Mouse (Mus musculus) heart, embryonic 10.5 days (tissue): Measurements from ENCODE around the gene Pam. TPM values are rescaled to one million over a fixed set of nuclear protein-coding genes. Genes with fewer than 3 reads are reported as not detected.

Source experiments
- DNase-seq: peaks from one replicate; pipeline ENCODE4 v3.0.0-alpha.2; 2017; ENCODE audit warnings: low spot score
- H3K27ac ChIP-seq: fragments of 300-500 bp; sonication (generic); 2 replicates; pipeline ENCODE4 v1.5.1; 2016; ENCODE audit warnings: mild to moderate bottlenecking
- H3K27me3 ChIP-seq: fragments of 300-500 bp; sonication (generic); 2 replicates; pipeline ENCODE4 v1.6.1; 2016; ENCODE audit warnings: mild to moderate bottlenecking; ENCODE audit not compliant: poor library complexity, insufficient read depth, severe bottlenecking
- H3K36me3 ChIP-seq: fragments of 300-500 bp; sonication (generic); 2 replicates; pipeline ENCODE4 v1.6.1; 2016; ENCODE audit warnings: mild to moderate bottlenecking, moderate library complexity
- H3K4me1 ChIP-seq: fragments of 300-500 bp; sonication (generic); 2 replicates; pipeline ENCODE4 v1.6.1; 2016; ENCODE audit warnings: mild to moderate bottlenecking
- H3K4me3 ChIP-seq: fragments of 300-500 bp; sonication (generic); 2 replicates; pipeline ENCODE4 v1.5.1; 2016; ENCODE audit warnings: mild to moderate bottlenecking, moderate library complexity
- H3K9me3 ChIP-seq: fragments of 300-500 bp; sonication (generic); 2 replicates; pipeline ENCODE4 v1.6.1; 2016; ENCODE audit warnings: mild to moderate bottlenecking, moderate library complexity
- WGBS: fragments of 180-500 bp; shearing (Covaris S2); methylation state at CpG from one replicate; pipeline ENCODE4 v1.1.7; 2016; 5-methylcytosine and 5-hydroxymethylcytosine counted together
- polyA plus RNA-seq: library from polyadenylated mRNA; unstranded; fragments of >200 nt; fragmentation: Nextera tagmentation; extraction: Ambion mirVana; gene quantifications from 2 replicates; pipeline ENCODE4 v1.2.1, GENCODE M21; 2016

Gene Pam
- polyA plus RNA-seq, 1 experiment from 2014 or later = 88.8 TPM

DNA sequence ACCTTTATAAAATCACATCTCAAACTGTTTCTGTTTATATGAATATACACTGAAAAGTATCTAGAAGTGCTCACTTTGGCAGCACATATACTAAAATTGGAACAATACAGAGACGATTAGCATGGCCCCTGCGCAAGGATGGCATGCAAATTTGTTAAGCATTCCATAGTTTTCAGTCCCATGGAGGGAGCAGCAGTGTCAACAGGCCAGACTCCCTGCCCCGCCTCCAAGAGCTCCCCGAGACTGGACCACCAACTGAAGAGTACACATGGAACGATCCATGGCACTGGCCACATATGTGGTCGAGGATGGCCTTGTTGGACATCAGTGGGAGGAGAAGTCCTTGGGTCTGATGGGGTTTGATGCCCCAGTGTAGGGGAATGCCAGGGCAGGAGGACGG, 45.7 kb downstream of the Pam start:
- WGBS = 79% methylated on average over 7 of the region's 7 CpGs
- no peak overlapping the region for H3K4me3 ChIP-seq
- no peak for DNase-seq
- H3K27ac ChIP-seq = no peak overlapping the region
- no peaks in the 10 kb centered on the region for H3K27me3 ChIP-seq
- H3K4me1 ChIP-seq = peaks cover 9% of the 10 kb centered on the region; the same call in 1 of the 2 replicates
- no peaks in the 10 kb centered on the region for H3K36me3 ChIP-seq
- H3K9me3 ChIP-seq = no peaks in the 10 kb centered on the region

DNA sequence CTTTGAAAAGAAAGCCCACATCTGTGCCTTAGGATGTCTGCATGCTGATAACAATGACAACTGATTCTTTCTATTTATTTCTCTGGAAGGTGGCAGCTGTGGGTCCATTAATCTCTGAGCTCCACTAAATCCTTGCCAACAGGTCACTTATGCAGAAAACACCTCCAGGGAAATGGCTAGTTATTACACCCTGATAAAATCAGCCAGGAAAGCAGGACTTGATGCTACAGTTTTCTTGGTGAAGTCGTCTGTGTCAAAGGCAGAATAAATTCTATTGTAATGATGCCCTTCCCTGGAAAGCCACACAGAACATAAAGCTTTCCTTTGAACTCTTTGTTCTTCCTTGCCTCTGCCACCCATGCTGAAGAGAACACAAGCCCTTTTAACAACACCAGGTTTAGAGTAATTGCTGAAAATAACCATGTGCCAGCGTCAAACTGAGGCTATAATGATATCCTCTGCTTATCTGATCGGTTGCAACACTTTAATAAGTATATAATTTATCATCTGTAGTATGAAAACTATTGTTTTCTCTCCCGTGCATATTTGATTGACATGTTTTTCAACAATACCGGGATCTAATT, 47.1 kb downstream of the Pam start:
- H3K36me3 ChIP-seq = no peaks in the 10 kb centered on the region
- peaks cover 9% of the 10 kb centered on the region; the same call in 1 of the 2 replicates for H3K4me1 ChIP-seq
- no peaks in the 10 kb centered on the region for H3K9me3 ChIP-seq
- no peak overlapping the region for H3K27ac ChIP-seq
- DNase-seq = no peak
- H3K4me3 ChIP-seq = no peak overlapping the region
- 65% methylated on average over 5 of the region's 5 CpGs for WGBS
- no peaks in the 10 kb centered on the region for H3K27me3 ChIP-seq

GRCm38 (mm10) chr1:98047284-98048217, 47.9 kb downstream of the Pam start:
- Histone ChIP-seq H3K36me3 (no peaks in the 10 kb centered on the region), H3K4me3 (no peak overlapping the region), H3K27ac (no peak overlapping the region), H3K27me3 (no peaks in the 10 kb centered on the region), H3K9me3 (no peaks in the 10 kb centered on the region), H3K4me1 (peaks cover 9% of the 10 kb centered on the region; the same call in 1 of the 2 replicates)
- 36% methylated on average over 10 of the region's 10 CpGs for WGBS
- DNase-seq = no peak

DNA sequence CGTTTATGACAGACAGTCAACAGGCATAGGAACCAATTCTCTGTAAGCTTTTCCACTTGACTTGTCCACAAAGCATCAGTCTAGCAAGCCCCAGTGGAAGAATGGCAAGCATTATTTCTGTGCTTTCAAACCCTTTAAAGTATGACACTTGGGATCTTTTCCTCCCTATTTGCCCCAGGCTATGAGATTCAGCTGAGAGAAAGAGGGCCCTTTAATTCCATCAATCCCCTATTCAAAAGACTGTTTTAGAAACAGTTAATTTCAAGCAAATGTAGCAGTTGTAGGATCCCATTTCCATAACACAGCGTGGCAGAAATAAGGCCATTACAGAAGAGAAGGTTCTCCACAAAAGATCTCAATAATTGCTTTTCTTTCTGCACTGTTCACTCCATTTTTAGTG, 53.0 kb downstream of the Pam start:
- no peak overlapping the region for H3K4me3 ChIP-seq
- DNase-seq = no peak
- 76% methylated on average over 2 of the region's 2 CpGs for WGBS

GRCm38 (mm10) chr1:98038252-98038651, 57.2 kb downstream of the Pam start:
- Histone ChIP-seq H3K27me3 (no peaks in the 10 kb centered on the region), H3K4me1 (no peaks in the 10 kb centered on the region), H3K9me3 (no peaks in the 10 kb centered on the region), H3K27ac (no peak overlapping the region), H3K4me3 (no peak overlapping the region), H3K36me3 (no peaks in the 10 kb centered on the region)
- 77% methylated on average over 3 of the region's 3 CpGs for WGBS
- no peak for DNase-seq

More for the DNA sequence above, 53.0 kb downstream of the Pam start:
- H3K9me3 ChIP-seq = no peaks in the 10 kb centered on the region
- H3K36me3 ChIP-seq = no peaks in the 10 kb centered on the region
- no peak overlapping the region for H3K27ac ChIP-seq
- no peaks in the 10 kb centered on the region for H3K27me3 ChIP-seq
- H3K4me1 ChIP-seq = peaks cover under 1% of the 10 kb centered on the region; the same call in 1 of the 2 replicates

- Histone ChIP-seq H3K9me3 (no peaks in the 10 kb centered on the region), H3K27me3 (no peaks in the 10 kb centered on the region), H3K27ac (no peak overlapping the region), H3K4me3 (no peak overlapping the region), H3K4me1 (no peaks in the 10 kb centered on the region; the same call in 1 of the 2 replicates), H3K36me3 (no peaks in the 10 kb centered on the region)
- 86% methylated on average over 2 of the region's 2 CpGs for WGBS
- DNase-seq = no peak
These were observed 59.7 kb downstream of the Pam start for GRCm38 (mm10) chr1:98035736-98036135.

GRCm38 (mm10) chr1:98031802-98032201, 63.6 kb downstream of the Pam start:
- H3K9me3 ChIP-seq = no peaks in the 10 kb centered on the region
- H3K27me3 ChIP-seq = no peaks in the 10 kb centered on the region
- 80% methylated on average over 8 of the region's 8 CpGs for WGBS
- no peak for DNase-seq
- H3K4me3 ChIP-seq = no peak overlapping the region
- no peak overlapping the region for H3K27ac ChIP-seq
- no peaks in the 10 kb centered on the region for H3K36me3 ChIP-seq
- H3K4me1 ChIP-seq = no peaks in the 10 kb centered on the region; the same call in 1 of the 2 replicates

- H3K4me1 ChIP-seq = no peaks in the 10 kb centered on the region; the same call in 1 of the 2 replicates
- no peaks in the 10 kb centered on the region for H3K9me3 ChIP-seq
- no peak overlapping the region for H3K4me3 ChIP-seq
- no peaks in the 10 kb centered on the region for H3K36me3 ChIP-seq
- DNase-seq = no peak
- no peak overlapping the region for H3K27ac ChIP-seq
- no peaks in the 10 kb centered on the region for H3K27me3 ChIP-seq
- WGBS = 89% methylated on average over 5 of the region's 5 CpGs
These were observed 66.4 kb downstream of the Pam start for GRCm38 (mm10) chr1:98029025-98029424.

DNA sequence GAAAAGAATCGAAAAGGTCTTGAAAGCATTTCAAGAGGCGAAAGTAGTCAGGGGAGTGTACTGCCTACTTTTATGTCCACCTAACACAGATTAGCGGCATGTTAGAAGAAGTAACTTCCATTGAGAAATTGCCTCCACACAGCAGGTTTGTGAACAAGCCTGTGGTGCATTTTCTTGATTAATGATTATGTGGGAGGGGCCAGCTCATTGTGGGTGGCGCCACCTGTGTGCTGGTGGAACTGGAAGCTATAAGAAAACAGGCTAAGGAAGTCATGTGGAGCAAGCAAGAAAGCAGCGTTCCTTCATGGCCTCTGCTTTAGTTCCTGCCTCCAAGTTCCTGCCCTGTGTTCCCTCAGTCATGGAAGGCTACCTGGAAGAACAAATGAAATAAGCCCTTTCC, 67.0 kb downstream of the Pam start:
- Histone ChIP-seq H3K36me3 (no peaks in the 10 kb centered on the region), H3K4me3 (no peak overlapping the region), H3K4me1 (no peaks in the 10 kb centered on the region; the same call in 1 of the 2 replicates), H3K27me3 (no peaks in the 10 kb centered on the region), H3K27ac (no peak overlapping the region), H3K9me3 (no peaks in the 10 kb centered on the region)
- no peak for DNase-seq
- whole genome bisulfite sequencing = 95% methylated on average over 5 of the region's 5 CpGs

- DNase-seq = no peak
- H3K27me3 ChIP-seq = no peaks in the 10 kb centered on the region
- H3K4me3 ChIP-seq = no peak overlapping the region
- no peaks in the 10 kb centered on the region for H3K36me3 ChIP-seq
- no peaks in the 10 kb centered on the region; the same call in 1 of the 2 replicates for H3K4me1 ChIP-seq
- no peak overlapping the region for H3K27ac ChIP-seq
- H3K9me3 ChIP-seq = no peaks in the 10 kb centered on the region
- 79% methylated on average over 4 of the region's 4 CpGs for WGBS
These were observed 67.5 kb downstream of the Pam start for GRCm38 (mm10) chr1:98027959-98028358.

DNA sequence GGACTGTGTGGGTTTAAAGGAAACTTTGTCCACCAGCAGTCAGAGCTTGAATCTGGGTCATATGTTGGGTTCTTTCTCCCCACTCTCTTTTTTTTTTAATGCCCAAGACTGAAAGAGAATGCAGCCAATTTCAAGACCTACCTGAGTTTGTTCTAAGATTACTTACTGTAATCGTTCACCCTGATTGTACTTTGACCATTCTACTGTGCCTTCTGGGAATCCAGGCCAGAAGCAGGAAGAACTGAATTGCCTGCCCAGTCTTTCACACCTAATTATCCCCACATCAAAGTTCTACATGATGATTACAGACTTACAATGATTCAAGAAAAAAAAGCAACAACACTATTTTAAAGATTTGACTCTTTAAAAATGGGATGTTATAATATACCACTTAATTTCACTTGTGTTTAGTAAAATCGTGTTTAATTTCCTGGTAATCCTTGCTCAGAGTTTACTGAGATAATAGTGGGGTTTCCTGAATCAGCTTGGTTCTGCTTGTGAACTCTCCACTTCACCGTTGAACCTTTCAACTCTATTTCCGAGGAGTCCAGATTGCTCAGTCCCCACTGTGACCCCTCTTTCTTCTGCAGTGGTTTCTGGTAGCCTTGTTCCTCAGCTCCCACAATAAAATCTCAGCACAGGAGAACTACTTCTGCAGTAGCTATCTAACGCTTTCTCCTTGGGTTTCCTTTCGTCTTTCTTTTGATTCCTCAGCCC, 69.4 kb downstream of the Pam start:
- H3K4me3 ChIP-seq = no peak overlapping the region
- 78% methylated on average over 6 of the region's 6 CpGs for WGBS
- H3K36me3 ChIP-seq = no peaks in the 10 kb centered on the region
- H3K4me1 ChIP-seq = no peaks in the 10 kb centered on the region
- no peaks in the 10 kb centered on the region for H3K9me3 ChIP-seq
- no peaks in the 10 kb centered on the region for H3K27me3 ChIP-seq
- no peak for DNase-seq
- no peak overlapping the region for H3K27ac ChIP-seq

GRCm38 (mm10) chr1:98023866-98024265, 71.6 kb downstream of the Pam start:
- no peak for DNase-seq
- Histone ChIP-seq H3K27ac (no peak overlapping the region), H3K27me3 (no peaks in the 10 kb centered on the region), H3K4me1 (no peaks in the 10 kb centered on the region), H3K4me3 (no peak overlapping the region), H3K36me3 (no peaks in the 10 kb centered on the region), H3K9me3 (no peaks in the 10 kb centered on the region)
- 88% methylated on average over 4 of the region's 4 CpGs for WGBS

DNA sequence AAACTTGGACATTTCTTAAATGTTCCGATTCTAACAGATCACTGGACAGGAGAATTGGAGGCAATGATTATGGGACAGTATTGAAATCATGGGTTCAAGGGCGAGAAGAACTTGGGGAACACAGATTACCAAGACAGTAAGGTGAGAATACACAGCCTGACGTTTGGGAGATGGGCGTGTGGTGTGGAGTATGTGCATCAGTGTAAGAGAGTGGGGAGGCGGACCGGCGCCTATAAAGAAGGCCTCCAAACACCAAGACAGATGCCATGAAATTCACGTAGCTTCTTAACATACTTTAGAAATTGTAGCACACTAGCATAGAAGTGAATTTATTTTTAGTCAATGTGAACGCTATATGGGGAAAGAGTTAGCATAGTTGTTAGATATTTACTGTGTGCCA, 76.5 kb downstream of the Pam start:
- Histone ChIP-seq H3K36me3 (no peaks in the 10 kb centered on the region), H3K4me3 (no peak overlapping the region), H3K4me1 (no peaks in the 10 kb centered on the region), H3K27me3 (no peaks in the 10 kb centered on the region), H3K27ac (no peak overlapping the region), H3K9me3 (no peaks in the 10 kb centered on the region)
- 87% methylated on average over 9 of the region's 9 CpGs for WGBS
- no peak for DNase-seq
